Mouse (Mus musculus) neural tube, embryonic 14.5 days (tissue): Measurements from ENCODE around the gene Bank1. TPM values are rescaled to one million over a fixed set of nuclear protein-coding genes. Genes with fewer than 3 reads are reported as not detected.

Experiments used
- ATAC-seq: fragments of 200-750 bp; cut with Nextera tagmentation; 2 replicates; pipeline ENCODE4 v1.8.0; 2017; ENCODE audit warnings: low read depth, mild to moderate bottlenecking, moderate TSS enrichment, moderate library complexity
- H3K27ac ChIP-seq: fragments of 300-500 bp; sonication (generic); 2 replicates; pipeline ENCODE4 v1.5.1; 2014; ENCODE audit warnings: low read depth, mild to moderate bottlenecking, control low read depth, low read length, moderate library complexity, mixed read lengths
- H3K27me3 ChIP-seq: fragments of 300-500 bp; sonication (generic); 2 replicates; pipeline ENCODE4 v1.6.1; 2014; ENCODE audit warnings: low read length; ENCODE audit not compliant: control insufficient read depth, insufficient read depth
- H3K36me3 ChIP-seq: fragments of 300-500 bp; sonication (generic); 2 replicates; pipeline ENCODE4 v1.6.1; 2014; ENCODE audit warnings: low read length, mixed read lengths; ENCODE audit not compliant: control insufficient read depth, insufficient read depth
- H3K4me1 ChIP-seq: fragments of 300-500 bp; sonication (generic); 2 replicates; pipeline ENCODE4 v1.6.1; 2014; ENCODE audit warnings: low read length; ENCODE audit not compliant: control insufficient read depth, insufficient read depth
- H3K4me2 ChIP-seq: fragments of 300-500 bp; sonication (generic); 2 replicates; pipeline ENCODE4 v1.6.1; 2014; ENCODE audit warnings: mild to moderate bottlenecking, low read depth, low read length, control low read depth
- H3K4me3 ChIP-seq: fragments of 300-500 bp; sonication (generic); 2 replicates; pipeline ENCODE4 v1.5.1; 2014; ENCODE audit warnings: low read depth, low read length, control low read depth, mixed read lengths
- H3K9ac ChIP-seq: fragments of 300-500 bp; sonication (generic); replicated peaks from 2 replicates; pipeline ENCODE4 v1.6.1; 2014; ENCODE audit warnings: low read depth, mild to moderate bottlenecking, control low read depth, low read length, mixed read lengths
- H3K9me3 ChIP-seq: fragments of 300-500 bp; sonication (generic); 2 replicates; pipeline ENCODE4 v1.6.1; 2016; ENCODE audit warnings: low read length; ENCODE audit not compliant: control insufficient read depth
- WGBS: fragments of 180-500 bp; shearing (Covaris S2); extraction: QIAGEN DNeasy Blood & Tissue Kit; methylation state at CpG from one replicate; pipeline ENCODE4 v1.1.7; 2014; 5-methylcytosine and 5-hydroxymethylcytosine counted together
- polyA plus RNA-seq: library from polyadenylated mRNA; unstranded; fragments of >200 nt; fragmentation: Nextera tagmentation; extraction: Ambion mirVana; gene quantifications from 2 replicates; pipeline ENCODE4 v1.2.1, GENCODE M21; 2014

The Bank1 gene
- polyA plus RNA-seq: 0.16 and 0.59 TPM in 2 replicates

GRCm38 (mm10) chr3:136325783-136326182 lies at the start of gene Bank1:
TSS of gene Bank1 (minus strand) at chr3:136326066.
- 85% methylated on average over 5 of the region's 5 CpGs for WGBS
- Histone ChIP-seq H3K36me3 (no peaks in the 10 kb centered on the region), H3K4me1 (no peaks in the 10 kb centered on the region), H3K9me3 (no peaks in the 10 kb centered on the region), H3K9ac (no peak within 1 kb of the TSS), H3K4me3 (no peak within 1 kb of the TSS), H3K27ac (no peak within 1 kb of the TSS), H3K27me3 (no peaks in the 10 kb centered on the region), H3K4me2 (no peak within 1 kb of the TSS)
- no peak for ATAC-seq

- 73% methylated on average over 11 of the region's 11 CpGs for WGBS
- no peak overlapping the region for H3K4me3 ChIP-seq
- ATAC-seq: no peak
- no peak overlapping the region for H3K9ac ChIP-seq
- no peak overlapping the region for H3K27ac ChIP-seq
- no peaks in the 10 kb centered on the region for H3K4me1 ChIP-seq
- no peaks in the 10 kb centered on the region for H3K36me3 ChIP-seq
- H3K9me3 ChIP-seq: no peaks in the 10 kb centered on the region
- H3K27me3 ChIP-seq: no peaks in the 10 kb centered on the region
- H3K4me2 ChIP-seq: no peak overlapping the region
Observed at GRCm38 (mm10) chr3:136369916-136370315, 44.0 kb upstream of the Bank1 start.

GRCm38 (mm10) chr3:136369466-136369865 lies 43.6 kb upstream of the Bank1 start:
- H3K9me3 ChIP-seq: no peaks in the 10 kb centered on the region
- H3K27me3 ChIP-seq: no peaks in the 10 kb centered on the region
- H3K4me1 ChIP-seq: no peaks in the 10 kb centered on the region
- H3K4me3 ChIP-seq: no peak overlapping the region
- WGBS: 61% methylated on average over 9 of the region's 9 CpGs
- H3K9ac ChIP-seq: no peak overlapping the region
- ATAC-seq: no peak
- H3K4me2 ChIP-seq: no peak overlapping the region
- no peak overlapping the region for H3K27ac ChIP-seq
- no peaks in the 10 kb centered on the region for H3K36me3 ChIP-seq

GRCm38 (mm10) chr3:136368505-136368999 lies 42.7 kb upstream of the Bank1 start:
- Histone ChIP-seq H3K36me3 (no peaks in the 10 kb centered on the region), H3K9me3 (no peaks in the 10 kb centered on the region), H3K9ac (no peak overlapping the region), H3K4me1 (no peaks in the 10 kb centered on the region), H3K4me2 (no peak overlapping the region), H3K4me3 (no peak overlapping the region), H3K27me3 (no peaks in the 10 kb centered on the region), H3K27ac (no peak overlapping the region)
- 91% methylated on average over 4 of the region's 4 CpGs for WGBS
- no peak for ATAC-seq

- 69% methylated on average over 7 of the region's 7 CpGs for WGBS
- Histone ChIP-seq H3K36me3 (no peaks in the 10 kb centered on the region), H3K27me3 (no peaks in the 10 kb centered on the region), H3K9me3 (no peaks in the 10 kb centered on the region), H3K27ac (no peak overlapping the region), H3K4me3 (no peak overlapping the region), H3K9ac (no peak overlapping the region), H3K4me1 (no peaks in the 10 kb centered on the region), H3K4me2 (no peak overlapping the region)
- no peak for ATAC-seq
Observed at GRCm38 (mm10) chr3:136349690-136350089, 23.8 kb upstream of the Bank1 start.

GRCm38 (mm10) chr3:136348611-136349010 lies 22.7 kb upstream of the Bank1 start:
- Histone ChIP-seq H3K4me3 (no peak overlapping the region), H3K9me3 (no peaks in the 10 kb centered on the region), H3K9ac (no peak overlapping the region), H3K27me3 (no peaks in the 10 kb centered on the region), H3K4me1 (no peaks in the 10 kb centered on the region), H3K4me2 (no peak overlapping the region), H3K27ac (no peak overlapping the region), H3K36me3 (no peaks in the 10 kb centered on the region)
- 77% methylated on average over 1 of the region's 1 CpGs for WGBS
- ATAC-seq: no peak

- no peak for ATAC-seq
- Histone ChIP-seq H3K36me3 (no peaks in the 10 kb centered on the region), H3K4me3 (no peak overlapping the region), H3K4me1 (no peaks in the 10 kb centered on the region), H3K9me3 (no peaks in the 10 kb centered on the region), H3K27ac (no peak overlapping the region), H3K4me2 (no peak overlapping the region), H3K27me3 (no peaks in the 10 kb centered on the region), H3K9ac (no peak overlapping the region)
- WGBS: 97% methylated on average over 1 of the region's 1 CpGs
Observed at GRCm38 (mm10) chr3:136347277-136347676, 21.4 kb upstream of the Bank1 start.

GRCm38 (mm10) chr3:136341911-136342310 lies 16.0 kb upstream of the Bank1 start:
- Histone ChIP-seq H3K27ac (no peak overlapping the region), H3K9me3 (no peaks in the 10 kb centered on the region), H3K4me3 (no peak overlapping the region), H3K4me2 (no peak overlapping the region), H3K9ac (no peak overlapping the region), H3K4me1 (no peaks in the 10 kb centered on the region), H3K36me3 (no peaks in the 10 kb centered on the region), H3K27me3 (no peaks in the 10 kb centered on the region)
- 84% methylated on average over 2 of the region's 2 CpGs for WGBS
- ATAC-seq: no peak

GRCm38 (mm10) chr3:136339896-136340295 lies 14.0 kb upstream of the Bank1 start:
- no peak overlapping the region for H3K27ac ChIP-seq
- no peaks in the 10 kb centered on the region for H3K9me3 ChIP-seq
- H3K9ac ChIP-seq: no peak overlapping the region
- H3K4me3 ChIP-seq: no peak overlapping the region
- H3K36me3 ChIP-seq: no peaks in the 10 kb centered on the region
- no peaks in the 10 kb centered on the region for H3K4me1 ChIP-seq
- no peaks in the 10 kb centered on the region for H3K27me3 ChIP-seq
- no peak for ATAC-seq
- WGBS: 88% methylated on average over 2 of the region's 2 CpGs
- no peak overlapping the region for H3K4me2 ChIP-seq
